Mouse (Mus musculus) CD8-positive naive resting alpha-beta T cell, adult 57 days (primary cell): Measurements from ENCODE around the gene Prkag3. TPM values are rescaled to one million over a fixed set of nuclear protein-coding genes. Genes with fewer than 3 reads are reported as not detected.

Experiments
- total RNA-seq: library from RNA; stranded (reverse); gene quantifications from one replicate; pipeline ENCODE4 v1.2.4, GENCODE M21; 2023

Gene Prkag3
- not detected for total RNA-seq

DNA sequence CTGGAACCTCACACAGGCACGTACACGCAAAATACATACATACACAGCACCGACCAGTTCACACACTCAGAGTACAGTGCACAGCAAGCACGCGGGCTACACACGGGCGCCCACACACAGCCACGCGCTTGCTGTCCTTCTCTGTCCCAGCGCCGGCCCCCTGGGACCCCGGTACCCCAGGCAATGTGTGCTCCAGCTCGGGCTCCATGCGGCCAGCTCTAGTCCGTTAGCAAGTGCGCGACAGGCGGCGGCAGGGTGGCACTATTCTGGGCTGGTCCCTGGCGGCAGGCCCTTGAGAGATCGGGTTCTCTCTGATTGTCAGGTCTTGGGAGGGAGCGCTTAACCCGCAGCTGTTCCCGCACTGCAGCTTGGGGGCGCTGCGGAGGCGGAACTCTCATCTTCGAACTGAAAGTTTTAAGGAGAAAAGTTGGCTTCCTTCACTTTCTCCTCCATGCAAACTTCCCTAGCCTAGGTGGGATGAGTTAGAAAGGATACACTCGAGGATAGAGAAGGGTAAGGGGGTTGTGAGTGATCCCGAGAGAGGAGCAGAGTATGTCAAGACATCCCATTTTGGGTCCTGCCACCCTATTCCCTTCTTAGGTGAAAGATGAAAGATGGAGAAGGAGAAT is at the start of gene Prkag3:
Gene Prkag3 (minus strand): TSS at position 579 of the 629 bp plus-strand sequence.

DNA sequence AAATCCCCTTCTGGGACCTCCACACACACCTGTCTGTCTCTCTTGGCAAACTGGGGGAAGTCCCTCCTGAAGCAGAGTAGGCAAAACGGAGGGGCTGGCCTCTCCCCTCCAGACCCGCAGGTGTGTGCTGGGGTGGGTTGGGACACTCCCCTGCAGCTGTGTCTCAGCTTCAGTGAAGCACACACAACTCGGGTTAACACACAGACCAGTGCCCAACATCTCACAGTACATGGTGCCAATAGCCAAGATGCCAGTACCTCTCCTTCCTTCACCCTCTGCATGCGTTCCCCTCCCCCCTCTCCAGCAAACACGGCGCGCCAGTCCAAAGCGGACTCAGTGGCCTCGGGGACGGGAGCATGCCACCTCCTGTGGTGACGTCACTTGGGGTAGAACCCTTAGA is 42.2 kb upstream of the Prkag3 start, which contains the start of gene Wnt10a:
Gene Wnt10a (plus strand): TSS at position 268 of the 400 bp plus-strand sequence.

DNA sequence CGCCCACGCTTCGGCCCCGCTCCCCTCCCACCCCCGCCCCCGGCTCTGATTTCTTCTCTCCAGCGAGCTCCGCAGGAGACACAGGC is 22.7 kb upstream of the Prkag3 start, which contains the start of gene Wnt6:
Gene Wnt6 (plus strand): TSS at position 48 of the 86 bp plus-strand sequence.

DNA sequence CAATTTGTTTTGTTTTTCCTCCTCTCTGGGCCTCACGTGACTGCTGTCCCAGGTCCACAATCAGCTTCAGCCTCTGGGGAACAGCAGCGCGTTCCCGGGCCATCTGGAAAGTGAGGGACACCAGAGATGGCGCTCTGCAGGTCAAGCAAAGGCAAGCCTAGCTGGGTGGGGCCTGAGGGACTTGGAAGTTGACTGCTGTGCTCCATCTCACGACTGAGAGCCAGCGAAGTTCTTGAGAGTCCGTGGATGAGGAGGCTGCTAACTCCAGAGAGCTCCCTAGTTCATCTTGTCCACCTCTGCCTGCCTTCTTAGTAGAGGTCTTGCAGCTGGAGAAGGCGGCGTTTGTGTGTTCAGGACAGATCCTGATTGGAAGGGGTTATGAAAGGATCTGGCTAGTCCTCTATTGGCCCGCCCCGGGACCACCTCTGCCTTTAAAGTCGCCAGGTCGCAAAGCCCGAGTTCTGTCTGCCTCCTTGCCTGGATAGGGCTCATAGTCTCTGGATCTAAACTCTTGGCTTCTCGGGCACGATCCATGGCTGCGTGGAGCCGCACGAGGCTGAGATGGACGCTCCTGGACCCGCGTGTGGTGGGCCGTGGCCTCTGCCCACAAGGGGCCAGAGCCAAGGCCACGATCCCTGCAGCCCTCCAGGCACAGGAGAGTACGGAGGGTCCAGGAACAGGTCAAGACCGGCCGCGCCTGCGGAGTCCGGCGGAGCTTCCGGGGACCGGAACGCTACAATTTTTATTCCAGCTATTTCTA is 35.7 kb downstream of the Prkag3 start, which contains the start of gene Cyp27a1:
Gene Cyp27a1 (plus strand): TSS at position 476 of the 760 bp plus-strand sequence.

Other genes starting within 250 kb of the Prkag3 start
- 32.7 TPM for gene Cnot9, start 243.2 kb downstream of the Prkag3 start, total RNA-seq
- gene Plcd4, start 206.3 kb downstream of the Prkag3 start, total RNA-seq, result 0.37 TPM
- 27.3 TPM for gene Usp37, start 204.9 kb downstream of the Prkag3 start, total RNA-seq
- gene Zfp142, start 161.0 kb downstream of the Prkag3 start, total RNA-seq, result 46.5 TPM
- gene Bcs1l, start 160.9 kb downstream of the Prkag3 start, total RNA-seq, result 10.9 TPM
- gene Rnf25, start 147.8 kb downstream of the Prkag3 start, total RNA-seq, result 51.3 TPM
- gene Stk36, start 147.8 kb downstream of the Prkag3 start, total RNA-seq, result not detected
- 68.1 TPM for gene Ttll4, start 87.5 kb downstream of the Prkag3 start, total RNA-seq
- gene Cyp27a1, start 35.6 kb downstream of the Prkag3 start, total RNA-seq, result 0.77 TPM
- gene Wnt6, start 22.7 kb upstream of the Prkag3 start, total RNA-seq, result not detected
- 0.31 TPM for gene Wnt10a, start 42.3 kb upstream of the Prkag3 start, total RNA-seq
- not detected for gene Cdk5r2, start 105.7 kb upstream of the Prkag3 start, total RNA-seq
- not detected for gene Fev, start 136.2 kb upstream of the Prkag3 start, total RNA-seq
- gene Cryba2, start 143.9 kb upstream of the Prkag3 start, total RNA-seq, result not detected
- gene Cfap65, start 186.4 kb upstream of the Prkag3 start, total RNA-seq, result not detected
- gene Ihh, start 202.5 kb upstream of the Prkag3 start, total RNA-seq, result 0.46 TPM